Mouse (Mus musculus) neural tube, embryonic 12.5 days (tissue): ENCODE data around the gene Gm6871. TPM values are rescaled to one million over a fixed set of nuclear protein-coding genes. Genes with fewer than 3 reads are reported as not detected.
"Not testable (repeated sequence)": the region's sequence is repeated elsewhere in the genome, so short reads cannot be mapped to it uniquely, and the experiment has no call there.

Experiments used
- ATAC-seq: fragments of 200-750 bp; cut with Nextera tagmentation; 2 replicates; pipeline ENCODE4 v1.8.0; 2017; ENCODE audit warnings: low read depth, mild to moderate bottlenecking, moderate TSS enrichment, moderate library complexity; ENCODE audit not compliant: low FRiP score
- H3K27ac ChIP-seq: fragments of 300-500 bp; sonication (generic); 2 replicates; pipeline ENCODE4 v1.5.1; 2016
- H3K27me3 ChIP-seq: fragments of 300-500 bp; sonication (generic); replicated peaks from 2 replicates; pipeline ENCODE4 v1.6.1; 2016; ENCODE audit warnings: mild to moderate bottlenecking
- H3K36me3 ChIP-seq: fragments of 300-500 bp; sonication (generic); 2 replicates; pipeline ENCODE4 v1.6.1; 2016; ENCODE audit warnings: mild to moderate bottlenecking
- H3K4me1 ChIP-seq: fragments of 300-500 bp; sonication (generic); 2 replicates; pipeline ENCODE4 v1.6.1; 2016
- H3K4me2 ChIP-seq: fragments of 300-500 bp; sonication (generic); replicated peaks from 2 replicates; pipeline ENCODE4 v1.6.1; 2016; ENCODE audit warnings: mild to moderate bottlenecking
- H3K4me3 ChIP-seq: fragments of 300-500 bp; sonication (generic); 2 replicates; pipeline ENCODE4 v1.5.1; 2016
- H3K9ac ChIP-seq: fragments of 300-500 bp; sonication (generic); 2 replicates; pipeline ENCODE4 v1.6.1; 2016; ENCODE audit warnings: mild to moderate bottlenecking
- H3K9me3 ChIP-seq: fragments of 300-500 bp; sonication (generic); 2 replicates; pipeline ENCODE4 v1.6.1; 2016; ENCODE audit warnings: mild to moderate bottlenecking
- WGBS: fragments of 180-500 bp; shearing (Covaris S2); methylation state at CpG from one replicate; pipeline ENCODE4 v1.1.7; 2016; 5-methylcytosine and 5-hydroxymethylcytosine counted together
- polyA plus RNA-seq: library from polyadenylated mRNA; unstranded; fragments of >200 nt; fragmentation: Nextera tagmentation; extraction: Ambion mirVana; gene quantifications from 2 replicates; pipeline ENCODE4 v1.2.1, GENCODE M21; 2016

Gene Gm6871
- not detected in 2 replicates for polyA plus RNA-seq

GRCm38 (mm10) chr7:41573562-41573961 is at the start of gene Gm6871:
Gene Gm6871, minus strand, starts transcription at chr7:41573662.
- ATAC-seq: not testable (repeated sequence)

GRCm38 (mm10) chr7:41616241-41616640 is 42.8 kb upstream of the Gm6871 start:
- WGBS: 97% methylated on average over 1 of the region's 1 CpGs
- not testable (repeated sequence) for H3K9me3 ChIP-seq, H3K9ac ChIP-seq, ATAC-seq, H3K4me3 ChIP-seq, H3K27me3 ChIP-seq, H3K4me1 ChIP-seq, H3K4me2 ChIP-seq, H3K27ac ChIP-seq
- H3K36me3 ChIP-seq: peaks cover 33% of the 10 kb centered on the region

More at GRCm38 (mm10) chr7:41573562-41573961, at the start of gene Gm6871:
- not testable (repeated sequence) for H3K4me2 ChIP-seq, H3K9ac ChIP-seq, H3K27me3 ChIP-seq, H3K9me3 ChIP-seq, H3K36me3 ChIP-seq, H3K4me1 ChIP-seq, H3K4me3 ChIP-seq, H3K27ac ChIP-seq
- 85% methylated on average over 6 of the region's 6 CpGs for WGBS

GRCm38 (mm10) chr7:41611654-41612053 is 38.2 kb upstream of the Gm6871 start:
- no peak overlapping the region for H3K4me3 ChIP-seq
- H3K4me1 ChIP-seq: no peaks in the 10 kb centered on the region
- H3K4me2 ChIP-seq: no peak overlapping the region
- H3K27me3 ChIP-seq: no peaks in the 10 kb centered on the region
- WGBS: 83% methylated on average over 3 of the region's 3 CpGs
- no peaks in the 10 kb centered on the region for H3K9me3 ChIP-seq
- H3K36me3 ChIP-seq: peaks cover 38% of the 10 kb centered on the region
- no peak overlapping the region for H3K27ac ChIP-seq
- no peak for ATAC-seq
- H3K9ac ChIP-seq: no peak overlapping the region

- Histone ChIP-seq H3K36me3 (no peaks in the 10 kb centered on the region; the same call in 1 of the 2 replicates), H3K9me3 (no peaks in the 10 kb centered on the region), H3K4me1 (peaks cover 6% of the 10 kb centered on the region), H3K9ac (peak overlapping the region; percentile 63), H3K4me2 (peak overlapping the region; percentile 72), H3K27ac (no peak overlapping the region), H3K27me3 (no peaks in the 10 kb centered on the region), H3K4me3 (peak overlapping the region; percentile 57)
- no peak for ATAC-seq
- 19% methylated on average over 3 of the region's 3 CpGs for WGBS
Measured at GRCm38 (mm10) chr7:41599932-41600548, 26.6 kb upstream of the Gm6871 start.

GRCm38 (mm10) chr7:41599034-41599813 is 25.8 kb upstream of the Gm6871 start, which contains the start of gene 2610021A01Rik:
Gene 2610021A01Rik, plus strand, starts transcription at chr7:41599230.
- Histone ChIP-seq H3K9ac (peak within 1 kb of the TSS; percentile 63), H3K27ac (no peak within 1 kb of the TSS)
- under 1% methylated on average over 41 of the region's 41 CpGs for WGBS

GRCm38 (mm10) chr7:41598615-41599014 is 25.2 kb upstream of the Gm6871 start:
- H3K27me3 ChIP-seq: no peaks in the 10 kb centered on the region
- peak overlapping the region; percentile 72 for H3K4me2 ChIP-seq
- WGBS: 49% methylated on average over 5 of the region's 5 CpGs
- ATAC-seq: peak; percentile 46
- H3K27ac ChIP-seq: no peak overlapping the region
- H3K4me3 ChIP-seq: peak overlapping the region; percentile 57
- H3K9me3 ChIP-seq: no peaks in the 10 kb centered on the region
- H3K4me1 ChIP-seq: peaks cover 6% of the 10 kb centered on the region
- no peaks in the 10 kb centered on the region; the same call in 1 of the 2 replicates for H3K36me3 ChIP-seq
- no peak overlapping the region for H3K9ac ChIP-seq

More at GRCm38 (mm10) chr7:41599034-41599813, 25.8 kb upstream of the Gm6871 start, which contains the start of gene 2610021A01Rik:
- ATAC-seq: peak; percentile 98
- peak within 1 kb of the TSS; percentile 57 for H3K4me3 ChIP-seq
- peak within 1 kb of the TSS; percentile 72 for H3K4me2 ChIP-seq
- no peaks in the 10 kb centered on the region for H3K27me3 ChIP-seq
- peaks cover 6% of the 10 kb centered on the region for H3K4me1 ChIP-seq
- H3K36me3 ChIP-seq: no peaks in the 10 kb centered on the region; the same call in 1 of the 2 replicates
- H3K9me3 ChIP-seq: no peaks in the 10 kb centered on the region

GRCm38 (mm10) chr7:41587831-41588230 is 14.4 kb upstream of the Gm6871 start:
- not testable (repeated sequence) for H3K27me3 ChIP-seq, H3K27ac ChIP-seq, H3K4me3 ChIP-seq, H3K4me2 ChIP-seq, ATAC-seq, H3K9ac ChIP-seq, H3K4me1 ChIP-seq, H3K36me3 ChIP-seq, H3K9me3 ChIP-seq

- ATAC-seq: no peak
- Histone ChIP-seq H3K4me3 (no peak overlapping the region), H3K27ac (no peak overlapping the region), H3K9me3 (peaks cover 4% of the 10 kb centered on the region; the same call in 1 of the 2 replicates), H3K4me1 (no peaks in the 10 kb centered on the region), H3K36me3 (no peaks in the 10 kb centered on the region), H3K27me3 (no peaks in the 10 kb centered on the region), H3K4me2 (no peak overlapping the region), H3K9ac (no peak overlapping the region)
Measured at GRCm38 (mm10) chr7:41582028-41582427, 8.6 kb upstream of the Gm6871 start.

- ATAC-seq: no peak
- H3K4me2 ChIP-seq: no peak overlapping the region
- H3K4me1 ChIP-seq: no peaks in the 10 kb centered on the region
- H3K4me3 ChIP-seq: no peak overlapping the region
- H3K36me3 ChIP-seq: no peaks in the 10 kb centered on the region
- no peak overlapping the region for H3K27ac ChIP-seq
- H3K9me3 ChIP-seq: no peaks in the 10 kb centered on the region
- no peaks in the 10 kb centered on the region for H3K27me3 ChIP-seq
- H3K9ac ChIP-seq: no peak overlapping the region
- WGBS: 90% methylated on average over 2 of the region's 2 CpGs
Measured at GRCm38 (mm10) chr7:41577956-41578355, 4.5 kb upstream of the Gm6871 start.

GRCm38 (mm10) chr7:41560681-41561080 is 12.8 kb downstream of the Gm6871 start:
- WGBS: 67% methylated on average over 8 of the region's 8 CpGs
- Histone ChIP-seq H3K27me3 (no peaks in the 10 kb centered on the region), H3K4me1 (no peaks in the 10 kb centered on the region), H3K9ac (no peak overlapping the region), H3K36me3 (no peaks in the 10 kb centered on the region), H3K27ac (no peak overlapping the region), H3K9me3 (peaks cover 17% of the 10 kb centered on the region), H3K4me2 (no peak overlapping the region), H3K4me3 (no peak overlapping the region)
- ATAC-seq: no peak

GRCm38 (mm10) chr7:41512672-41513071 is 60.8 kb downstream of the Gm6871 start:
- Histone ChIP-seq H3K4me3 (no peak overlapping the region), H3K9me3 (peaks cover 11% of the 10 kb centered on the region), H3K4me2 (no peak overlapping the region), H3K27me3 (no peaks in the 10 kb centered on the region), H3K27ac (no peak overlapping the region), H3K36me3 (no peaks in the 10 kb centered on the region), H3K9ac (no peak overlapping the region), H3K4me1 (no peaks in the 10 kb centered on the region)
- ATAC-seq: no peak
- 83% methylated on average over 3 of the region's 3 CpGs for WGBS

GRCm38 (mm10) chr7:41512207-41512606 is 61.3 kb downstream of the Gm6871 start:
- no peak overlapping the region for H3K27ac ChIP-seq
- H3K9me3 ChIP-seq: peaks cover 15% of the 10 kb centered on the region
- no peaks in the 10 kb centered on the region for H3K36me3 ChIP-seq
- no peak for ATAC-seq
- H3K9ac ChIP-seq: no peak overlapping the region
- no peak overlapping the region for H3K4me3 ChIP-seq
- 23% methylated on average over 1 of the region's 1 CpGs for WGBS
- H3K4me2 ChIP-seq: no peak overlapping the region
- no peaks in the 10 kb centered on the region for H3K4me1 ChIP-seq
- H3K27me3 ChIP-seq: no peaks in the 10 kb centered on the region
